Mouse (Mus musculus) CH12.LX (cell line): ENCODE measurements around the gene Sf3a3. TPM values are rescaled to one million over a fixed set of nuclear protein-coding genes. Genes with fewer than 3 reads are reported as not detected.
A peak's percentile ranks its signal among the peaks of the same experiment; 100 is the strongest.

Experiments
- DNase-seq: peaks from one replicate; pipeline ENCODE4 v3.0.0-alpha.2; 2013; ENCODE audit errors: extremely low read depth
- H3K27ac ChIP-seq: 2 replicates; pipeline ENCODE4 v1.5.1; 2012; ENCODE audit warnings: low read depth, mild to moderate bottlenecking, control low read depth, moderate library complexity; ENCODE audit not compliant: insufficient read depth
- H3K27me3 ChIP-seq: replicated peaks from 2 replicates; pipeline ENCODE3; 2012; ENCODE audit warnings: inconsistent platforms
- H3K36me3 ChIP-seq, 2 experiments: replicated peaks in 1 of 2; 2 replicates each; pipeline versions ENCODE3 to v1.6.1; 2012; ENCODE audit warnings: inconsistent platforms in 1 of 2, low read length in 1 of 2, mild to moderate bottlenecking in 1 of 2, mixed read lengths in 1 of 2, moderate library complexity in 1 of 2; ENCODE audit not compliant: control insufficient read depth in 1 of 2, insufficient read depth in 1 of 2
- H3K4me1 ChIP-seq, 2 experiments: 2 replicates each; pipeline ENCODE4 v1.6.1; 2012; ENCODE audit warnings: inconsistent platforms in 1 of 2, moderate library complexity in 1 of 2; ENCODE audit not compliant: insufficient read depth in 2 of 2, control insufficient read depth in 1 of 2
- H3K4me2 ChIP-seq: 2 replicates; pipeline ENCODE4 v1.6.1; 2012; ENCODE audit warnings: low read depth, mild to moderate bottlenecking, control low read depth; ENCODE audit not compliant: poor library complexity, insufficient read depth, severe bottlenecking
- H3K4me3 ChIP-seq, 3 experiments: fragments of 150-350 bp in 1 of 3; sonication (generic) in 1 of 3; replicated peaks in 1 of 3; 2 replicates each; pipeline versions ENCODE3 to v1.5.1; 2011 to 2012; ENCODE audit warnings: low read depth in 2 of 3, low read length in 2 of 3, mild to moderate bottlenecking in 2 of 3, moderate library complexity in 2 of 3, control low read depth in 1 of 3, improper control_type of control experiment in 1 of 3, inconsistent platforms in 1 of 3, mixed read lengths in 1 of 3; ENCODE audit not compliant: poor library complexity in 1 of 3
- H3K79me2 ChIP-seq: replicated peaks from 2 replicates; pipeline ENCODE4 v1.6.1; 2012; ENCODE audit warnings: mild to moderate bottlenecking, moderate library complexity; ENCODE audit not compliant: control insufficient read depth, poor library complexity, insufficient read depth, severe bottlenecking; ENCODE audit errors: extremely low read depth
- H3K9ac ChIP-seq: 2 replicates; pipeline ENCODE4 v1.6.1; 2012; ENCODE audit warnings: low read depth, mild to moderate bottlenecking, control low read depth, moderate library complexity; ENCODE audit not compliant: insufficient read depth
- H3K9me3 ChIP-seq: replicated peaks from 2 replicates; pipeline ENCODE3; 2012; ENCODE audit warnings: low read length, inconsistent platforms, mixed read lengths
- BHLHE40 ChIP-seq: IDR thresholded peaks from 2 replicates; pipeline ENCODE4 v1.6.1; 2011; ENCODE audit warnings: mild to moderate bottlenecking, low read depth, low read length, improper control_type of control experiment
- CHD1 ChIP-seq: IDR thresholded peaks from 2 replicates; pipeline ENCODE4 v1.6.1; 2012; ENCODE audit warnings: low read depth, low read length, improper control_type of control experiment, inconsistent platforms
- CHD2 ChIP-seq: IDR thresholded peaks from 2 replicates; pipeline ENCODE4 v1.6.1; 2011; ENCODE audit warnings: low read length, improper control_type of control experiment
- CTCF ChIP-seq, 2 experiments: IDR thresholded peaks in 1 of 2; conservative IDR thresholded peaks in 1 of 2; 2 replicates each; pipeline ENCODE4 v1.5.1; 2011 to 2012; ENCODE audit warnings: low read depth in 2 of 2, low read length in 2 of 2, improper control_type of control experiment in 1 of 2, inconsistent platforms in 1 of 2, mild to moderate bottlenecking in 1 of 2, moderate library complexity in 1 of 2
- E2F4 ChIP-seq: IDR thresholded peaks from 2 replicates; pipeline ENCODE4 v1.6.1; 2011; ENCODE audit warnings: low read depth, low read length, improper control_type of control experiment; ENCODE audit not compliant: insufficient replicate concordance
- ELF1 ChIP-seq: IDR thresholded peaks from 2 replicates; pipeline ENCODE4 v1.6.1; 2014; ENCODE audit warnings: low read depth, mild to moderate bottlenecking, inconsistent platforms, low read length, improper control_type of control experiment
- EP300 ChIP-seq: IDR thresholded peaks from 2 replicates; pipeline ENCODE4 v1.6.1; 2011; ENCODE audit warnings: low read length, improper control_type of control experiment
- ETS1 ChIP-seq: conservative IDR thresholded peaks from 2 replicates; pipeline ENCODE4 v1.6.1; 2012; ENCODE audit warnings: low read depth, mild to moderate bottlenecking, inconsistent platforms, low read length, improper control_type of control experiment, moderate library complexity
- GABPA ChIP-seq: IDR thresholded peaks from 2 replicates; pipeline ENCODE4 v1.6.1; 2012; ENCODE audit warnings: low read depth, low read length, improper control_type of control experiment, inconsistent platforms; ENCODE audit not compliant: insufficient replicate concordance
- HCFC1 ChIP-seq: IDR thresholded peaks from 2 replicates; pipeline ENCODE4 v1.6.1; 2012; ENCODE audit warnings: low read depth, mild to moderate bottlenecking, inconsistent platforms, low read length, improper control_type of control experiment
- IRF4 ChIP-seq: IDR thresholded peaks from 2 replicates; pipeline ENCODE4 v1.6.1; 2014; ENCODE audit warnings: low read depth, mild to moderate bottlenecking, inconsistent platforms, low read length, improper control_type of control experiment
- JUN ChIP-seq: IDR thresholded peaks from 2 replicates; pipeline ENCODE4 v1.6.1; 2011; ENCODE audit warnings: low read depth, mild to moderate bottlenecking, low read length, improper control_type of control experiment, moderate library complexity; ENCODE audit not compliant: insufficient read depth
- JUND ChIP-seq: conservative IDR thresholded peaks from 2 replicates; pipeline ENCODE4 v1.6.1; 2011; ENCODE audit warnings: low read depth, low read length, improper control_type of control experiment
- KAT2A ChIP-seq: IDR thresholded peaks from 2 replicates; pipeline ENCODE4 v1.6.1; 2012; ENCODE audit warnings: low read length, improper control_type of control experiment, inconsistent platforms; ENCODE audit not compliant: insufficient replicate concordance
- MAFK ChIP-seq: IDR thresholded peaks from 2 replicates; pipeline ENCODE4 v1.6.1; 2011; ENCODE audit warnings: low read length, improper control_type of control experiment; ENCODE audit not compliant: insufficient replicate concordance
- MAX ChIP-seq: IDR thresholded peaks from 2 replicates; pipeline ENCODE4 v1.6.1; 2011; ENCODE audit warnings: low read length, improper control_type of control experiment
- MAZ ChIP-seq: IDR thresholded peaks from 2 replicates; pipeline ENCODE4 v1.6.1; 2012; ENCODE audit warnings: low read depth, mild to moderate bottlenecking, inconsistent platforms, low read length, improper control_type of control experiment, moderate library complexity
- MEF2A ChIP-seq: IDR thresholded peaks from 2 replicates; pipeline ENCODE4 v1.6.1; 2014; ENCODE audit warnings: low read depth, mild to moderate bottlenecking, inconsistent platforms, low read length, improper control_type of control experiment, borderline replicate concordance
- MXI1 ChIP-seq: IDR thresholded peaks from 2 replicates; pipeline ENCODE4 v1.6.1; 2011; ENCODE audit warnings: mild to moderate bottlenecking, low read depth, low read length, improper control_type of control experiment
- MYC ChIP-seq: IDR thresholded peaks from 2 replicates; pipeline ENCODE4 v1.6.1; 2011; ENCODE audit warnings: low read depth, mild to moderate bottlenecking, improper control_type of control experiment, low read length
- NELFE ChIP-seq: IDR thresholded peaks from 2 replicates; pipeline ENCODE4 v1.6.1; 2011; ENCODE audit warnings: low read depth, low read length, improper control_type of control experiment
- NRF1 ChIP-seq: IDR thresholded peaks from 2 replicates; pipeline ENCODE4 v1.6.1; 2014; ENCODE audit warnings: low read depth, mild to moderate bottlenecking, inconsistent platforms, low read length, improper control_type of control experiment, moderate library complexity
- PAX5 ChIP-seq: IDR thresholded peaks from 2 replicates; pipeline ENCODE4 v1.6.1; 2012; ENCODE audit warnings: low read length, inconsistent platforms, mixed read lengths
- POLR2AphosphoS2 ChIP-seq: IDR thresholded peaks from 2 replicates; pipeline ENCODE4 v1.6.1; 2011; ENCODE audit warnings: low read depth, low read length, improper control_type of control experiment
- RAD21 ChIP-seq: IDR thresholded peaks from 2 replicates; pipeline ENCODE4 v1.6.1; 2011; ENCODE audit warnings: low read depth, mild to moderate bottlenecking, low read length, improper control_type of control experiment, moderate library complexity
- SIN3A ChIP-seq: IDR thresholded peaks from 2 replicates; pipeline ENCODE4 v1.6.1; 2012; ENCODE audit warnings: low read length, improper control_type of control experiment, inconsistent platforms
- TBP ChIP-seq: conservative IDR thresholded peaks from 2 replicates; pipeline ENCODE4 v1.6.1; 2011; ENCODE audit warnings: low read depth, low read length, improper control_type of control experiment
- TCF12 ChIP-seq: IDR thresholded peaks from 2 replicates; pipeline ENCODE4 v1.6.1; 2014; ENCODE audit warnings: low read depth, mild to moderate bottlenecking, inconsistent platforms, low read length, improper control_type of control experiment
- UBTF ChIP-seq: IDR thresholded peaks from 2 replicates; pipeline ENCODE4 v1.6.1; 2012; ENCODE audit warnings: low read depth, mild to moderate bottlenecking, inconsistent platforms, low read length, improper control_type of control experiment, moderate library complexity
- USF1 ChIP-seq: IDR thresholded peaks from 2 replicates; pipeline ENCODE4 v1.6.1; 2014; ENCODE audit warnings: low read depth, mild to moderate bottlenecking, inconsistent platforms, low read length, improper control_type of control experiment
- USF2 ChIP-seq: conservative IDR thresholded peaks from 2 replicates; pipeline ENCODE4 v1.6.1; 2011; ENCODE audit warnings: low read depth, low read length, improper control_type of control experiment
- ZC3H11A ChIP-seq: IDR thresholded peaks from 2 replicates; pipeline ENCODE4 v1.6.1; 2012; ENCODE audit warnings: low read depth, mild to moderate bottlenecking, inconsistent platforms, low read length, improper control_type of control experiment
- ZKSCAN1 ChIP-seq: IDR thresholded peaks from 2 replicates; pipeline ENCODE4 v1.6.1; 2012; ENCODE audit warnings: low read depth, inconsistent platforms, low read length, improper control_type of control experiment, borderline replicate concordance
- ZMIZ1 ChIP-seq: IDR thresholded peaks from 2 replicates; pipeline ENCODE4 v1.6.1; 2012; ENCODE audit warnings: low read depth, mild to moderate bottlenecking, inconsistent platforms, low read length, improper control_type of control experiment
- ZNF384 ChIP-seq: IDR thresholded peaks from 2 replicates; pipeline ENCODE4 v1.6.1; 2012; ENCODE audit warnings: low read depth, low read length, improper control_type of control experiment, inconsistent platforms
- dilution Hi-C: fragments of 300-500 bp; cut with MboI; formaldehyde crosslinking; loops from 2 replicates; pipeline ENCODE4 v1.14.3; 2020; ENCODE audit warnings: low sequenced_read_pairs; ENCODE audit not compliant: extremely low pct_unique_long_range_greater_than_20kb, extremely low pct_ligation_motif_present
- in situ Hi-C: fragments of 300-500 bp; cut with MboI; formaldehyde crosslinking; loops from 3 replicates; pipeline ENCODE4 v1.14.3; 2019; ENCODE audit warnings: low sequenced_read_pairs, low pct_ligation_motif_present, low pct_unique_long_range_greater_than_20kb, mixed read lengths
- polyA plus RNA-seq: library from polyadenylated mRNA; unstranded; fragments of >175 nt; gene quantifications from 2 replicates; pipeline ENCODE4 v1.2.1, GENCODE M21; 2012; ENCODE audit warnings: low read depth; ENCODE audit not compliant: insufficient read length
- total RNA-seq, 2 experiments: library from RNA; depleted of rRNA; stranded (reverse); fragments of 300-350 nt in 1 of 2; fragments of >200 nt in 1 of 2; gene quantifications; 2 replicates each; pipeline ENCODE4 v1.2.3; 2012 to 2014

The Sf3a3 gene
- total and polyA plus RNA-seq, 3 experiments: 100 to 134 (median 122) TPM

- peak; percentile 88; the same call in 1 of the 2 replicates for TF ChIP-seq KAT2A
Measured at GRCm38 (mm10) chr4:124741376-124742343, 27.1 kb downstream of the Sf3a3 start, which contains the start of gene Inpp5b (continued).

- Histone ChIP-seq H3K4me1 (peaks cover 26 to 56% of the 10 kb centered on the region in 2 experiments), H3K27me3 (no peaks in the 10 kb centered on the region), H3K36me3 (peaks cover 28 to 44% of the 10 kb centered on the region in 2 experiments), H3K9ac (peak overlapping the region; percentile 68), H3K9me3 (no peaks in the 10 kb centered on the region), H3K79me2 (peaks cover 4% of the 10 kb centered on the region; the same call in 1 of the 2 replicates), H3K4me2 (peak overlapping the region; percentile 55), H3K27ac (peak overlapping the region; percentile 18; the same call in 1 of the 2 replicates), H3K4me3 (peak overlapping the region; percentile 75 to 94 (median 80))
- no peak for DNase-seq
- dilution Hi-C loops: no loop called here
- in situ Hi-C loops: no loop called here
- TF ChIP-seq NRF1: peak; percentile 84
- no peak for TF ChIP-seq RAD21
- TF ChIP-seq TCF12: no peak
- TF ChIP-seq ELF1: no peak
- TF ChIP-seq KAT2A: no peak
- TF ChIP-seq JUN: no peak
- TF ChIP-seq ETS1: no peak
- TF ChIP-seq MAZ: no peak
- TF ChIP-seq ZC3H11A: no peak
- no peak for TF ChIP-seq ZNF384
- TF ChIP-seq PAX5: no peak
- peak; percentile 18; the same call in 1 of the 2 replicates for TF ChIP-seq IRF4
- TF ChIP-seq CHD2: no peak
- TF ChIP-seq MYC: no peak
- no peak for TF ChIP-seq MAFK
- TF ChIP-seq ZKSCAN1: no peak
- TF ChIP-seq USF1: no peak
- TF ChIP-seq MXI1: peak; percentile 28; the same call in 1 of the 2 replicates
- TF ChIP-seq GABPA: no peak
- no peak for TF ChIP-seq ZMIZ1
- no peak for TF ChIP-seq UBTF
- peak; percentile 69; the same call in 1 of the 2 replicates for TF ChIP-seq SIN3A
- no peak for TF ChIP-seq BHLHE40
- TF ChIP-seq HCFC1: no peak; the same call in 1 of the 2 replicates
- TF ChIP-seq MEF2A: no peak
- peak; percentile 41; the same call in 1 of the 2 replicates for TF ChIP-seq TBP
- TF ChIP-seq MAX: no peak
- TF ChIP-seq POLR2AphosphoS2: no peak
- TF ChIP-seq CTCF (conservative IDR thresholded peaks at IDR 0.05 in 1 of 2, IDR thresholded peaks at IDR 0.05 in 1 of 2; ENCODE audit: low read depth in 2 of 2, low read length in 2 of 2): no peak
- TF ChIP-seq USF2: no peak
- no peak for TF ChIP-seq E2F4
- no peak for TF ChIP-seq NELFE
- no peak for TF ChIP-seq JUND
- TF ChIP-seq EP300: no peak
- TF ChIP-seq CHD1: no peak
Measured at GRCm38 (mm10) chr4:124742839-124743238, 28.3 kb downstream of the Sf3a3 start.
